Mouse (Mus musculus): ENCODE data around the gene Trim9. TPM values are rescaled to one million over a fixed set of nuclear protein-coding genes. Genes with fewer than 3 reads are reported as not detected.

Trim9 gene
- polyA plus RNA-seq, 1 experiment from 2014 or later, result 38.7 TPM

DNA sequence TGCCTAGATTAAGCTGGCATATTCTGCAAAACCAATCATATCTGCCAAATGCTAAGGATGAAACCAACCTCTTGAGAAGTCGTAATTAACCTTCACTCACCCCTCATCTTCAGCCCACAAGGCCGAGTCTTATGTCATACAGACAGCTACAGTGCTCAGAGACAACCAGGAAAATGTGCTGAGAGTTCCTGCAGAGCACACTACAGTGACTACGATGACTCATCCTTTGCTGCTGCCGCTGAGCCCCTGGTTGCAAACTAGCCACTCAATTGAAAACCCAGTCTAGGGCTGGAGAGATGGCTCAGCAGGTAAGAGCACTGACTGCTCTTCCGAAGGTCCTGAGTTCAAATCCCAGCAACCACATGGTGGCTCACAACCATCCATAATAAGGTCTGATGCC is 107.7 kb downstream of the Trim9 start:
- Histone ChIP-seq H3K27ac (no peak overlapping the region), H3K4me3 (no peak overlapping the region), H3K27me3 (replicated peaks) (no peaks in the 10 kb centered on the region), H3K9me3 (no peaks in the 10 kb centered on the region), H3K4me2 (replicated peaks) (no peak overlapping the region), H3K9ac (no peak overlapping the region), H3K4me1 (0 out of 2 replicates have a peak, but pooled peaks cover 3% of the 10 kb centered on the region), H3K36me3 (no peaks in the 10 kb centered on the region)
- ATAC-seq (ENCODE audit: low FRiP score, low read depth), result no peak
- 74% methylated on average over 5 of the region's 5 CpGs for WGBS

DNA sequence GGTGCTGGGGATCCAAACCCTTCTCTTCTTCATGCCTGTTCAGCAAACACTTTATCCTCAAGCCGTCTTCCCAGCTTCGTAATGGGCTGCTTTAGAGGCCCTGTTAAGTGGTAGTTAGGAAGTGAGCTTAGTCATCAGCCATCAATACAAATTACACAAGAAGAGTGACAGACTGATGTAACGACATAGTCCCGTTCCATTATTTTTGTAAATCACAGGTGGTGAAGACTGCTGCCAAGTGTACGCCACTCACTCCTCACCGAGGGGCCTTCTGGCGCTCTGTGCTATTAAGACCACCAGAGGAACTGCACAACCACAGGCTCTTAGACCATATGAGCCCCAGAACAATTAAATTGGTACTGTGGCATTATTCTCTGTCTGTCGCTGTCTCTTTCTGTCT is 108.8 kb downstream of the Trim9 start:
- H3K9ac ChIP-seq, result no peak overlapping the region
- H3K9me3 ChIP-seq, result no peaks in the 10 kb centered on the region
- H3K4me2 ChIP-seq (replicated peaks), result no peak overlapping the region
- H3K4me1 ChIP-seq, result 0 out of 2 replicates have a peak, but pooled peaks cover 3% of the 10 kb centered on the region
- H3K27ac ChIP-seq, result no peak overlapping the region
- H3K4me3 ChIP-seq, result no peak overlapping the region
- 55% methylated on average over 8 of the region's 8 CpGs for WGBS
- H3K36me3 ChIP-seq, result no peaks in the 10 kb centered on the region
- H3K27me3 ChIP-seq (replicated peaks), result no peaks in the 10 kb centered on the region
- ATAC-seq (ENCODE audit: low FRiP score, low read depth), result no peak

DNA sequence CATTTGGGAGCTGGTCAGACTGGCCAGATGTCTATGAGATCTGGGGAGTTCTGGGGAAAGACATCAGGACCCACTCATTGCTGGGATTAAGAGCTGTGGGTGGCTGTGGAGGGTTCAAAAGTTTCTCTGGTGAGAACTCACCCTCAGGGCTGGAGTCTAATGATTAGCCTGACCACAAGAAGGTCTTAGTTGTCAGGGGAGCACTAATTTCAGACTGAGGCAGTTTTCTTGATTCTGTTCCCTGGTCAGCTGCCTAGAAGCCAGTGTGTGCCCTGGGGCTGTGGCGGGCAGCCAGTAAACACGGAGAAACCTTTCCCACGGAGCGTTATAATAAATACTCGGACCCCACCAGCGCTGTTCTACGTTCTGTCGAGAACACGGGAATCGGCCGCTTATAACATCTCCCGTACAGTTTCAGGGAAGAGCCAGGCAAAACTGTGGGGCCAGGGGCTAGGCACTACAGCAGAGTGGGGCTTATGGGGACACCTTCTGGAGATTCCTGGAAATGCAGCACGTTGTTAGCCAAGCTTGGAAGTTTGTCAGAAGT is 112.4 kb downstream of the Trim9 start:
- WGBS, result 8% methylated on average over 13 of the region's 13 CpGs
- no peaks in the 10 kb centered on the region for H3K36me3 ChIP-seq
- H3K4me1 ChIP-seq, result 0 out of 2 replicates have a peak, but pooled peaks cover 3% of the 10 kb centered on the region
- H3K4me3 ChIP-seq, result 0 out of 2 replicates have a peak overlapping the region, but pooled peaks have one; percentile 2
- H3K9ac ChIP-seq, result no peak overlapping the region
- ATAC-seq (ENCODE audit: low FRiP score, low read depth), result peak; percentile 80
- H3K4me2 ChIP-seq (replicated peaks), result peak overlapping the region; percentile 58
- no peaks in the 10 kb centered on the region for H3K9me3 ChIP-seq
- no peak overlapping the region for H3K27ac ChIP-seq
- H3K27me3 ChIP-seq (replicated peaks), result no peaks in the 10 kb centered on the region

DNA sequence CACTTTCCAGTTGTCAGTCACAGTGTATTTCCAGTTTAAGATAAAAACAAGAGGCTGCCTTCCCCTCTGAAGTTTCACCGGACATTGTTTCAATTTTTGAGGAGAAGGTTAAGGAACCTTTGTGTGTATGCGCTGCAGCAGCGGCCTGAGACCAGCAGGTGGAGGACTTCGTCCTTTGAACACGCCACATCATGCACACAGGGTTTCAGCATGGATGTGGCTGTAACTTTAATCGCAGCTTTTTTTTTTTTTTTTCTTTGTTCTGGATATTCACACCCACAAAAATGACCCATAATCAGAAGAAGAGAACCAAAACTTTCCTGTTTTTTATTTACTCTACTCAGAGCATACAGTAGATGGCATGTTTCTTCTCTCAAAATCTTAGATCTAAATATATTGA is 113.0 kb downstream of the Trim9 start:
- Histone ChIP-seq H3K27ac (no peak overlapping the region), H3K4me3 (no peak overlapping the region), H3K4me2 (replicated peaks) (no peak overlapping the region), H3K27me3 (replicated peaks) (no peaks in the 10 kb centered on the region), H3K9ac (no peak overlapping the region), H3K4me1 (0 out of 2 replicates have a peak, but pooled peaks cover 3% of the 10 kb centered on the region), H3K9me3 (no peaks in the 10 kb centered on the region), H3K36me3 (no peaks in the 10 kb centered on the region)
- 28% methylated on average over 6 of the region's 6 CpGs for WGBS
- ATAC-seq (ENCODE audit: low FRiP score, low read depth), result peak; percentile 74; the same call in 1 of the 2 replicates

DNA sequence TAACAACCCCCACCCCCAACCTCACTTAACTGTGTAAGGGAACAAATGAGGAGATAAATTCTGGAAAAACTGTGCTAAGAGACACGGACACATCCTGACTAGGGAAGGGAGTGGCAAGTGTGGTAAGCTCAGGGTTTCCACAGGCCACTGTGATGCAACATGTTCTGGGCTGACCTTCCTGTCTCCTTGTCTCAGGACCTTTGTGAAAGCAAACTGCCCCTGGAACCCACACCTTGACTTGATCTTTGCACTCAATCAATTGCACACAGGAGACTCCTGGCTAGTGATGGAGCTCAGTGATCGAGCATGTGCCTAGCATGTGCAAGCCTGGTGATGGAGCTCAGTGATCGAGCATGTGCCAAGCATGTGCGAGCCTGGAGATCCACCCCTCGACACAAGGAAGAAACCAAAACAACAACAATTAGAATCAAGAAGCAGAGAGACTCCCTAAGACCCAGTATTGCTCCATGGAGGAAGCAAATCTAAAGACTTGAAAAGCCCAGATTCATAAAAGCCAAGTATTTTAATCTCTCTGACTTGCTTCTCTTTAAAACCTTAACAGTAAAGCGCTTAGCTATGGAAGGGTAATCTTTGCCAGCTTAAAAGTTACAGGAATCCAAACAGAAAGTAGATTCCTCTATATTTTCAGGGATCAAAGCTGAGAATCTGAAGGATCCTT is 113.6 kb downstream of the Trim9 start:
- no peak for ATAC-seq (ENCODE audit: low FRiP score, low read depth)
- H3K27ac ChIP-seq, result no peak overlapping the region
- no peaks in the 10 kb centered on the region for H3K27me3 ChIP-seq (replicated peaks)
- H3K4me2 ChIP-seq (replicated peaks), result no peak overlapping the region
- no peaks in the 10 kb centered on the region for H3K36me3 ChIP-seq
- H3K9ac ChIP-seq, result no peak overlapping the region
- H3K4me1 ChIP-seq, result 0 out of 2 replicates have a peak, but pooled peaks cover 3% of the 10 kb centered on the region
- 92% methylated on average over 6 of the region's 6 CpGs for WGBS
- no peak overlapping the region for H3K4me3 ChIP-seq
- H3K9me3 ChIP-seq, result no peaks in the 10 kb centered on the region

DNA sequence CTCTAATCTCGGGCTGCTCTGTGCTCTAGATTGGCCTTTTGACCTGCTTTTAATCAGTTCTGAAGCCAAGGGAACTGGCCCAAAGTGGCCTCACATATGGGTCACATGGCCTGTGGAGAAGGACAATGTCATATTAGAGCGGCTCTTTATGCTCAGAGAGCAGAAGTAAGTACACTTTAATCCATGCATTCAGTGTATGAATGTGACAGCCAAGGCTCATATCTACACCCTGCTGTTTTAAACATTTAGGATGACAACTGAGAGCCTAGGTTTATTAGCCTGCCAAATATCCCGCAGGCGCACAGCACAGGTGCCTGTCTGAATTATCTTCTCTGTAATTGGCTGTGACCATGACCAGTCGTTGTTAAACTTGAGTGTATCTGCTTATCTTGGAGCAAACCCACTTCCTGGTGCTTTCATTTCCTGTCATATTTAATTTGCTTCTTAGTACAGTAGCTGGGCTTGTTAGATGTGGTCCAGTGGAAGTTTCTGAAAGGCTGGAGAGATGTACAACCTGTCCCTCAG is 115.3 kb downstream of the Trim9 start:
- Histone ChIP-seq H3K4me2 (replicated peaks) (no peak overlapping the region), H3K27me3 (replicated peaks) (no peaks in the 10 kb centered on the region), H3K9ac (no peak overlapping the region), H3K27ac (no peak overlapping the region), H3K4me3 (no peak overlapping the region), H3K4me1 (peaks cover 9% of the 10 kb centered on the region), H3K9me3 (no peaks in the 10 kb centered on the region), H3K36me3 (no peaks in the 10 kb centered on the region)
- 50% methylated on average over 5 of the region's 5 CpGs for WGBS
- no peak for ATAC-seq (ENCODE audit: low FRiP score, low read depth)

DNA sequence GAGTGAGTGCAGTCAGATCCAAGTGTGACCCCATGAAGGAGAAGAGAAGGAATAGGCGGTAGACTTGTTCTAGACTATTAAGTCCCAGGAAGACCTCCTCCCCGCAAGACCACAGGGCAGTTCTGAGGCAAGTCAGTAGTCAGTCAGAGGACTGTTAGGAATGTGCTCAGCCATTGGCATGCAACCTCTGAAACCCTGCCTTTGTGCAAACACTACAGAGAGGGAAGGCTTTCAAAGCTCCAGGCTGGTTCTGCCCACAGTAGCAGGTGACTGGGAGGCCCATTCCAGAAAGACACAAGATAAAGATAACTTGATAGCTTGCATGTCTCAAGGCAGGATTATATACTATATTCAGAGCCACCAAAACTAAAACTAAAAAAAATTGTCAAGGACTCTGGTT is 116.1 kb downstream of the Trim9 start, which contains the start of gene Pygl:
TSS of gene Pygl (minus strand) at position 195 of the 400 bp plus-strand sequence.
- Histone ChIP-seq H3K27ac (no peak within 1 kb of the TSS), H3K9ac (no peak within 1 kb of the TSS), H3K9me3 (no peaks in the 10 kb centered on the region), H3K36me3 (no peaks in the 10 kb centered on the region), H3K27me3 (replicated peaks) (no peaks in the 10 kb centered on the region), H3K4me3 (no peak within 1 kb of the TSS), H3K4me2 (replicated peaks) (no peak within 1 kb of the TSS), H3K4me1 (peaks cover 17% of the 10 kb centered on the region)
- whole genome bisulfite sequencing, result 83% methylated on average over 2 of the region's 2 CpGs
- ATAC-seq (ENCODE audit: low FRiP score, low read depth), result no peak

DNA sequence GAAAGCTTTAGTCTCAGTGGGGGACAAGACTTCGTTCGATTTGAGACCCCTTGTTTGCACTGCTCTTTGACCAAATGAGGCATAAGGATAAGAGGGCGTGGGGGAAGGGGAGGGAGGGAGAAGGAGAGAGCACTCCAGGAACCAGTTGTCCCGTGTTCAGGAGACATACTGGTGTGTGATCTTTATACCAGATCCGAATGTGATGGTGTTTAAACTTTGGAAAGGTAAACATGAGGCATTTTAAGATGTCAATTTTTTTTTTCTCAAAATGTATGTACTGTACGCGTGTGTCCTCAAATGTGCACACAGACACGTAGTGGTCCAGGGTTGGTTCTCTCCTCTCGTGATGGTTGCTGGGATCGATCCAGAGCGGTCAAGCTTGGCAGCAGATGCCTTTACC is 119.3 kb downstream of the Trim9 start:
- peaks cover 14% of the 10 kb centered on the region for H3K4me1 ChIP-seq
- H3K9me3 ChIP-seq, result no peaks in the 10 kb centered on the region
- no peak for ATAC-seq (ENCODE audit: low FRiP score, low read depth)
- H3K27me3 ChIP-seq (replicated peaks), result 0 out of 2 replicates have a peak, but pooled peaks cover 5% of the 10 kb centered on the region
- H3K9ac ChIP-seq, result no peak overlapping the region
- no peak overlapping the region for H3K27ac ChIP-seq
- 67% methylated on average over 11 of the region's 11 CpGs for WGBS
- H3K4me2 ChIP-seq (replicated peaks), result peak overlapping the region; percentile 93; the same call in 1 of the 2 replicates
- no peaks in the 10 kb centered on the region for H3K36me3 ChIP-seq
- H3K4me3 ChIP-seq, result no peak overlapping the region

DNA sequence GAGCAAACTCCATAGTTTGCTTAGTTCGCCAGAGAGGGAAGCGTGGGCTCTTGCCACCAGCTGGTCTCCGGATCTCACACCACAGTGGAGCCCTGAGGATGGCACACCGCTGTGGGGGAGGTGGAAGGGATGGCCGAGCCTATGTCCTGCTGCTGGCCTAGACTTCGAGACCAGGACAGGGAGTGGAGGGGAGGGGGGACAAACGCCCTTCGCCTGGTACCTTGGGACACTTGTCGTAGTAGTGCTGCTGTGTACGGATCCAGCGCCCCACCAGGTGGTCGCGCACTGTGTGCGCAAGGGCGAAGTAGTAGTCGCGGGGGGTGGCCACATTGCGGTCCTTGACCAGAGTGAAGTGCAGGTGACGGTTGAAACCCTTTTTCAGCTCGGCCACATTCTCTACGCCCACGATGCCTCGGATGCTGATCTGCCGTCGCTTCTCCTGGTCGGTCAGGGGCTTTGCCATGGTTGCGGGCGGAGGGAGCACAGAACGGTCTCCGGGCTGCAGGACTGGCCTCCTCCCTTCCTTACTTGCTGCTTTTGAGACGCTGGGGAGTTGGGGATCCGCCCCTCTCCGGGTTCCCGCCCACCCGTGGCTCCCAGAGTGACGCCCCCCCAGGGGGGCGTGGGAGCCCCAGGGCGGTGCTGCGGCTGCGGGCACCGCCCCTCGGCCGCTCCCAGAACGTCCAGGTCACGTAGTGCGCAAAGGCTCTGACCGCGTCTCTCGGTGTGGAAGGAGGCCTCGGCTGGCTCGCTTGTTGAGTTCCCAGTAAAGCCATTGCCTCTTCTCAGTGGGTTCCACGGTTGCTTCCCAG is 120.1 kb downstream of the Trim9 start:
- 2% methylated on average over 52 of the region's 52 CpGs for WGBS
- ATAC-seq (ENCODE audit: low FRiP score, low read depth), result peak; percentile 73

DNA sequence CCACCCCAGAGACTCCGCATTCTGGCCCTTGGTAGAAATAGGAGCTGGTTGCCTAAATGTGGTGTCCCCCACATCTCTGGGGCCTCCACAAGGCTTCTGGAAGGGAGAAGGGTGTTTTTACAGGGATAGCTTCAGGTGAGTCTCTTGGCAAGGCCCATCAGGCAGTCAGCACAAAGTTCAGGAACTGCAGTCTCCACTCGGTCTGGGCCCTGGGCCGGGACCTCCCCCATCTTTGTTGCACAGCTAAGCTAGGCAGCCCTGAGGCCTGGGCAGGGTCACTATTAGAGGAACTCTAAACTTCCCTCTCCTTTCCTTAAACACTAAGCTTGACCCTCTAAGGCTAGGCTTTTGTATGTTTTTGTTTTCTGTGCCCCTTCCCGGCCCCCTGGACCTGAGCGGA is 120.8 kb downstream of the Trim9 start:
- Histone ChIP-seq H3K4me2 (replicated peaks) (peak overlapping the region; percentile 93), H3K4me3 (peak overlapping the region; percentile 42; the same call in 1 of the 2 replicates), H3K9ac (no peak overlapping the region), H3K27me3 (replicated peaks) (0 out of 2 replicates have a peak, but pooled peaks cover 5% of the 10 kb centered on the region), H3K9me3 (no peaks in the 10 kb centered on the region), H3K4me1 (peaks cover 14% of the 10 kb centered on the region), H3K27ac (no peak overlapping the region), H3K36me3 (no peaks in the 10 kb centered on the region)
- WGBS, result 33% methylated on average over 5 of the region's 5 CpGs
- ATAC-seq (ENCODE audit: low FRiP score, low read depth), result no peak

More for the DNA sequence above, 120.1 kb downstream of the Trim9 start:
- H3K4me1 ChIP-seq, result peaks cover 14% of the 10 kb centered on the region
- peak overlapping the region; percentile 93 for H3K4me2 ChIP-seq (replicated peaks)
- peak overlapping the region; percentile 51 for H3K9ac ChIP-seq
- 0 out of 2 replicates have a peak, but pooled peaks cover 5% of the 10 kb centered on the region for H3K27me3 ChIP-seq (replicated peaks)
- H3K27ac ChIP-seq, result no peak overlapping the region
- peak overlapping the region; percentile 42 for H3K4me3 ChIP-seq
- no peaks in the 10 kb centered on the region for H3K9me3 ChIP-seq
- no peaks in the 10 kb centered on the region for H3K36me3 ChIP-seq

DNA sequence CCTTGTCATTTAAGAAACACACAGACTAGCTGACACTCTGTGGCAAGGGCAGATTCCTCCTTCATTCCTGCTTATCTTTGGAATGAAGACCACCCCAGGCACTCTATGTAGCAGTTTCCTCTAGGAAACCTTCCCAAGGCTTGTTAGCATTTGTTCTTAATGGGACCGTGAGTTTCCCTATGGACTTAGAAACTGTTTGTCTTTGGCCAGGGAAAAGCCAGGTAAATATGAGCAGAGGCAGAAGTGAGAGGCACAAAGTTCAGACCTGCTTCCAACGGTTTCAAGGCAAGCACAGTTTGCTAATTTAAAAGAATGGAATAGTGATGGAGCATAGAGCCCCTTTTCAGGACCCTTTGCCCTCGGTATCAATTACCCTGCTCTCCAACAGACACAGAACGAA is 124.1 kb downstream of the Trim9 start:
- no peak for ATAC-seq (ENCODE audit: low FRiP score, low read depth)
- Histone ChIP-seq H3K27ac (no peak overlapping the region), H3K4me3 (no peak overlapping the region), H3K9ac (no peak overlapping the region), H3K4me1 (peaks cover 14% of the 10 kb centered on the region), H3K4me2 (replicated peaks) (no peak overlapping the region), H3K9me3 (no peaks in the 10 kb centered on the region), H3K27me3 (replicated peaks) (0 out of 2 replicates have a peak, but pooled peaks cover 5% of the 10 kb centered on the region), H3K36me3 (no peaks in the 10 kb centered on the region)
- WGBS, result 83% methylated on average over 4 of the region's 4 CpGs

DNA sequence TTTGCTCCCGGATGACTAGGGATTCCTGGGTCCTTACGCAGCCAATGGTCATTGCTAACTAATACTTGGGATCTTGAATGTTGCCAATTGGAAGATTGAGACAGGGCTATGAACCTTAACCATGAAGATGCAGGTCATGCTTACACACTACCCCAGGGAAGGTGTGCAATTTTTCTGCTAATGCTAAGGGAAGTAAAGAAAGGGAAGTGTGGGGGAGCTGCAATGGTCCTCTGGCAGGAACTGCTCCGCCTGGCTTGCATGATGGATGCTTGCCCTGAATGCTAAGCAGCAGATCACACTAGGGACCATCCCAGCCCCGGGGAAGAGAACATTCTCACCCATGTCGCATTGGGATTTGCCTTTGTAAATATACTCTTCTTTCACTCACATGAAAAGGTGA is 126.0 kb downstream of the Trim9 start:
- H3K4me1 ChIP-seq, result 0 out of 2 replicates have a peak, but pooled peaks cover under 1% of the 10 kb centered on the region
- H3K4me2 ChIP-seq (replicated peaks), result no peak overlapping the region
- WGBS, result 83% methylated on average over 5 of the region's 5 CpGs
- 0 out of 2 replicates have a peak, but pooled peaks cover 5% of the 10 kb centered on the region for H3K27me3 ChIP-seq (replicated peaks)
- no peak overlapping the region for H3K9ac ChIP-seq
- no peak overlapping the region for H3K4me3 ChIP-seq
- no peaks in the 10 kb centered on the region for H3K9me3 ChIP-seq
- no peak overlapping the region for H3K27ac ChIP-seq
- no peak for ATAC-seq (ENCODE audit: low FRiP score, low read depth)
- H3K36me3 ChIP-seq, result no peaks in the 10 kb centered on the region

Data from neural tube, embryonic 12.5 days (tissue).